Mouse (Mus musculus) adipocyte (in vitro differentiated cells): ENCODE results near the gene Zfp781.
"Not testable (repeated sequence)": the region's sequence is repeated elsewhere in the genome, so short reads cannot be mapped to it uniquely, and the experiment has no call there.

Experiments used
- DNase-seq: peaks from one replicate; pipeline ENCODE4 v3.0.0-alpha.2; 2016; ENCODE audit warnings: low spot score

Zfp781 gene

GRCm38 (mm10) chr10:81929842-81930743 is at the start of gene Zfp781:
Gene Zfp781 (minus strand): TSS chr10:81930480.
- DNase-seq, result not testable (repeated sequence)

GRCm38 (mm10) chr10:81978365-81979003 is 48.2 kb upstream of the Zfp781 start:
- DNase-seq, result not testable (repeated sequence)

GRCm38 (mm10) chr10:81930744-81931118 is 451 bp upstream of the Zfp781 start:
- not testable (repeated sequence) for DNase-seq

- DNase-seq, result not testable (repeated sequence)
Observed at GRCm38 (mm10) chr10:81863409-81864407, 66.6 kb downstream of the Zfp781 start, which contains the start of gene Gm32687. Gene Gm32687 (plus strand): TSS chr10:81863934.
